Mouse (Mus musculus): ENCODE measurements around the gene Nxnl1. TPM values are rescaled to one million over a fixed set of nuclear protein-coding genes. Genes with fewer than 3 reads are reported as not detected.

Nxnl1 gene
- polyA plus RNA-seq (2014; fragmentation: Illumina TruSeq; extraction: RNeasy Lipid Tissue Mini Kit (QIAGEN cat#74804); ENCODE audit: low read depth, low replicate concordance): 0.35 TPM

DNA sequence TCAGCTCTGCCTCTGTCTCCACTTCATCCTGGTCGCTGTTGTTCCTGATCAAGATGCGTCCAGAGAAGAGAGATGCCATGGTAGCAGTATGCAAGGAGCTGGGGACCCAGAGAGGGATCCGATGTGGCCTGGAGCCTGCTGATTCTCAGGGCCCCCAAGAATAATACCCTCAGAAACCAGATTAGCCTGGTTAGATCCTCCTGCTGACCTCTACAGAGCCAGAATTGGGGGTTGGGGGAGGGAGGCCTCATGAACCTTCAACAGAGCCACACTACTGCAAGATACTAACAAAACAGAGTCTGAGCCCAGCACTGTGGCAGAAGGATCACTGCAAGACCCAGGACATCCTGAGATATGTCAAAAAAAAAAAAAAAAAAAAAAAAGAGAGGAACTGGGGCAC lies at the start of gene Nxnl1:
TSS of gene Nxnl1 (minus strand) at position 101 of the 400 bp plus-strand sequence.

DNA sequence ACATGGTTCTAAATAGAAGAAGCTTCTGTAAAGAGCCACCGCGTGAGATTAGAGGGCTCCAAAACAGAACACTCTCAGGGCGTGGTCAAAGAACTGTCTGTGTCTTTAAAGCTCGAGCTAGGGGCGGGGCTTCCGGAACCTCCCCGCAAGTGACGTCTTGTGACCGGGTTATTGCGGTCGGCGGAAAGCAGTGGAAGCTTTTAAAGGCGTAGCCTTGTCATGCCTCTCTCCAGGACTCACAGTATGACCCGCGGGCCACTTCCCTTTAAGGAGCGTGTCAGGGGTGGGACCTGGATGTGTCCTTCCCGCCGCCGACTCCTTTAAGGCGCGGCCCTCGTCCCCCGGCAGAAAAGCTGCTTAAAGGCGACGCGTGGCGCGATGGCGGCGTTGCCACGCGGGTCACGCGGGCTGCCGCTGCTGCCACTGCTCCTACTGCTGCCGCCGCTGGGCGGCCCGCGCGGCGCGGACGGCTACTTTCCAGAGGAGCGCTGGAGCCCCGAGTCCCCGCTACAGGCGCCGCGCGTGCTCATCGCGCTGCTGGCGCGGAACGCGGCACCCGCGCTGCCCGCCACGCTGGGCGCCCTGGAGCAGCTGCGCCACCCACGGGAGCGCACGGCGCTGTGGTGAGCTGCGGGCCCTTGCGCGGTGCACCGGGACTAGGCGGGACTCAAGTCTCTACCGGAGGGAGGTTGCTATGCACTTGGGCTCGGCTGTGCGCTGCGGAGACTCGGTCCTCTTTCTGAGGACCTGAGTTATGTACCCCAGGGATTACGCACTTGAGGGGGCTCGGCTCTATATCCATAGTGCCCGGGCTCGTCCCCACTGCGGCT lies 44.6 kb upstream of the Nxnl1 start, which contains the start of gene Colgalt1:
TSS of gene Colgalt1 (plus strand) at position 177 of the 830 bp plus-strand sequence.

DNA sequence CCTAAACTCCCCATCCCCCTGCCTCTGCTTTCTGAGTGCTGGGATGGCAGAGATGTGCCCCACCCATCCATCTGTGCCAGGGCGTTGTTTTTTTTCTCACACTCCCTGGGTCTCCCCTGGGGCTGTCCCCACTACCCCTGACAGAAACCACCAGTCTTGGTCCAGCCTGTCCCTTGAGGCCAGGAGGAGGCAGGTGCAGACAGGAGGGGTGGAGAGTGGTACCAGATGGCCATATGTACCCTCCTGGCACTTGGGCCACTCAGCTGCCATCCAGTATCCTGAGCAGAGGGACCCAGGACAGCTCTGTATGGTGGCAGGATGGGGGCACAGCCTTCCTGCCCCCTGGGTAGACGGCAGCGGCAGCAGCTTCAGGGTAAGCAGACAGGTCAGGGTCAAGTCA lies 31.1 kb upstream of the Nxnl1 start, which contains the start of gene Fam129c:
TSS of gene Fam129c (plus strand) at position 198 of the 400 bp plus-strand sequence.

DNA sequence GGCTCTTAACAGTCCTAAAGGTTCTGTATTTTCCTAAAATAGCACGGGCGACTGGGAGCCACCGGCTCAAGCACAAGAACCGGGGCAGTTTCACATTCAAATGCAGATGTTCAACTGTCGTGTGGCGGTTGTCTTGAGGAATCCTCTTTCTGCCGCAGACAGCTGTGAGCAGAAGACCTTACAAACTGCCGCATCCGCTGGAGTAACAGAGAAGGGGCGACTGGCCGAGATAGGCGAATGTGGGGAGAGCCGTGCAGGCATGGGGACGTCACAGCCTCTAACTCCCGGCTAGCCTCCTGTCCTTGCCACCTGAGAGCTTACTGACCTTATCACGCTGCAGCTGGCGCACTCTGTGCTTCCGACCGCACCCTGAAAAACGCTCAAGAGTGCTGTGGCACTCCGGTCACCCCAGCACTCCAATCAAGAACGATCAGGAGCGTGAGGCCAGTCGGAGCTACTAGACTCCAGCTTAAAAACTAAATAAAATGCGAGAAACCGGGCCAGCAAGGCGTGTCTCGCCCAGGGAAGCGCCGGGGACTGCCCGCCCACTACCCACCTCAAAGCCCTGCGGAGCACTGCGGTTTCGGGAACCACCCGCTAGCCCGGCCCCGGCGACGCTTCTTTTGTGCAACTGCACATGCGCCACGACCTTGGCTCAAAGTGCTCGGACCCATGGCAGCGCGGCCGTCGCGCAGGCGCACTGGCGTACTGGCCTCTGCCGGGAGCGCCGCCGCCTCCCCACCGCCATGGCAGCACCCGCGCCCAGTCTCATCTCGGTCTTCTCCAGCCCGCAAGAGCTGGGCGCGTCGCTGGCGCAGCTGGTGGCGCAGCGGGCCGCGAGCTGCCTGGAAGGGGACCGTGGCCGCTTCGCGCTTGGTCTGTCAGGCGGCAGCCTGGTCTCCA lies 25.3 kb upstream of the Nxnl1 start, which contains the start of gene Pgls:
TSS of gene Pgls (plus strand) at position 706 of the 903 bp plus-strand sequence.

DNA sequence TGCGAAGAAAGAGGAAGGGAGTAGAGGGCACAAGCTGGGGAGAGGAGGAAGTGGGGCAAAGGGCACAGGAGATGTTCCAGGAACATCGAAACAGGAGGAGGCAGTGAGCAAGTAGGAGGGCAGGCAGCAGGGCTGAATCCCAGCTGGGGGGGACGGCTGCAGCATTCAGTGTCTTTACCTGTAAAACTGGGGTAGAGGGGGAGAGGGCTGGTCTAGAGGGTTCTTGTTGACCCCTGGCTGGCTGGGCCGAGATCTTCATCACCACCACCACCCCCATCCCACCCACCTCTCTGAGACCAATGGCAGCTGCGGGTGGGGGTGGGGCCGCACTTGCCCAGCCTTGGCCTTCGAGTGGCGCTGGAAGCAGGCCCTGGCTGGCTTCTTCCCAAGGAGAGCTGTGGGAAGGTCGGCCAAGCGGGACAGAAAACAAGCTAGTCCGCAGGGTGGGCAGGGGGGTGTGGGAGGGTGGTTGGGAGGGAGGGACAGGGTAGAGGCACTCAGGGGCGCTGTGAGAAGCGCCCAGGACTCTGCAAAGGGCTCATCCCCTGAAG lies 2.1 kb upstream of the Nxnl1 start, which contains the start of gene Slc27a1:
TSS of gene Slc27a1 (plus strand) at position 496 of the 551 bp plus-strand sequence.

DNA sequence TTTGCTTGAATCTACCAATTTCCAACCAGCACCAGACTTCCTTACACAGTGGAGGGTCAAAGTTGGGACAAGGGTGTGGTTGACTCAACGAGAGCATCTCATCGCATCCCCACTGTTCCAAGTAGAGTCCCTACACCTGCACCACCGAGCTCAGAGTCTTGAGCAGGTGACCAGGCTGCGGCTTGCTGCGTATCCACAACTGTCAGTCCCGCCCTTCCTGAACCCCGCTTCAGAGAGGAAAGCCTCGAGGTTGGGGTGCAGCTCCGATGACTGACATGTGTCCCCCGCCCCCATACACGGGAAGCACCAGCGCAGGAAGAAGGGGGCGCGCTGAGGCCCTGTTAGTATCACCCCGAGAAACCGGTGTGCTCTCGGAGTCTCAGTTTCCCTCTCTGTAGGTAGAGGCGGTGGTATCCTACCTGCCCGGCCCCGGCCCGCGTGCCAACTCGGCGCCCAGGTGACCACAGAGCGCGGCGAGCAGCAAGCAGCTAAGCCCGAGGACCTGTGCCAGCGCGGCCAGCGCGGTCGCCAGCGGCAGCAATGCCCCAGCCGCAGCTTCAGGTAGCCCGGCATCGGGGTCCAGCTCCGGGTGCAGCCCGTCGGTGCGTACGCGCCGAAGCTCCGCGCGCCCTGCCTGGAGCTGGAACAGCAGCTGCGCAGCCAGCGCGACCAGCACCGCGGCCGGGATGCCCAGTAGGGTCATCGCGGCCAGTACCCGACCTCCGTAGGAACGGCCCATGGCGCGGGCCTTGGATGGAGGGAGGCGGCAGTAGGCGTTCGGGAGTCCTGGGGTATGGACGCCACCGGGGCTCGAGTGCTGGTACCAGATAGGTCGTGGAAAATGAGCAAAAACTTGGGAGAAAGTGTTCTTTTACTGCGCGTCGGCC lies 8.1 kb downstream of the Nxnl1 start, which contains the start of gene Tmem221:
TSS of gene Tmem221 (minus strand) at position 801 of the 887 bp plus-strand sequence.

DNA sequence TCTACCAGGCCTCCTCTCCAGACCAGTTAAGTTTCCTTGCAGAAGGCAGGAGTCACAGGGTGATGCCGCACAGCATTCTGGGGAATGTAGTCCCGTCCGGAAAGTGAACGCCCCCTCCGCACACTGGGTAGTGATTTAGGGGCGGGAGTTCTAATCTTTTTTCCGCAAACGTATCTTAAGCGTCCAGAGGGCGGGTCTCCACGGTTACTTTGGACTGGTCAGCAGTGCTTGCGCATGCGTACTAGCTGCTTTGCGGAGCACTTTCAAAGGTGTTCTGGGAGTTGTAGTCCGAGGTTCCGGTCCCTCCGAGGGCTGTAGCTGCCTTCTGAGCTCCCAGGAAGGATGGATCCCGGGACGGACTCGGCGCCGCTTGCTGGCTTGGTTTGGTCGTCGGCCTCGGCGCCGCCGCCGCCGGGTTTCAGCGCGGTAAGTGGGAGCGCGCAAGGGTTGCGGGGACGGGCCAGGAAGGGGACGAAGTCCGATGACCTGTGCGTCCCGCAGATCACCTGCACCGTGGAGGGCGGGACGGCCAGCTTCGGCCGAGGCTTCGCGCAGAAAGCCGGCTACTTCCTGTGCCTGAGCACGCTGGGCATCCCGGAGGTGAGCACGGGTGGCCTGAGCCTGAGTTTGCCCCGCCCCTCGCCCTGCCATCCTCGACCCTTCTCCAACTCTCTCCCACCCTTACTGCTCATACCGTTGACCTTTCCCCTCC lies 23.6 kb downstream of the Nxnl1 start, which contains the start of gene Mvb12a:
TSS of gene Mvb12a (plus strand) at position 291 of the 712 bp plus-strand sequence.

DNA sequence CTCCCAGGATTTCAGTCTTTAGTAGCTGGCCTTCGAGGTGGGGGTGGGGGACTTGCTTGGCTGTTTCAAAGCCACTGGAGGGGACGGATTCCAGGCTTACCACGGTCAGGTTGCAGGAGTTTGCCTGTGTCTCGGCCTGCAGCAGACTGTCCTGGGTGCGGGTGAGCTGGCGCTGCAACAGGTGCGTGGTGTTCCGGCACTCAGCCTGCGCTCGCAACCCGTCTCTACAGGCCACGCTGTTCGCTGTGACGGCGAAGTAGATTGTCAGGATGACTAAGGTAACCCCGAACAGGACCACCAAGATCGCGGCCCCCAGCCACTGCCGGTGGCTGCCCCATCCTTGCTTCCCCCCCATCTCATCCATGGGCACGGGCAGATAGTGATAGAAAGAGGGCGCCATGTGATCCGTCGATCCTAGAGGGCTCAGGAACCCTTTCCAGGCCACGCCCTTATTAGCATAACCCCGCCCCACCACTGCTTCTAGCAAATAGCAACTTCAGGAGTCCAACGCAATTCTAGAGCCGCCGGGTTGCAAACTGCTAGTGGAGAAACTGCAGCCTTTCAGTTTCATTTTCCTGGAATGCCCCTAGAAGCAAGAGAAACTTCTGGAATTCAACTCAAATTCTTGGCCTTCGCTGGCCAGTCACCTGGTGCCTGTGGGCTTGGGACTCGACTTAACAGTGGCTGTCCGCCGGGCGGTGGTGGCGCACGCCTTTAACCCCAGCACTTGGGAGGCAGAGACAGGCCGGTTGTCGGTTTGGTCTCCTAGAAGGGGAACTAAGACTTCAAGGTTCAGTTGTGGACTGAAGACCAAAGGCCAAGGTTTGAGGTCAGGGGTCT lies 29.2 kb downstream of the Nxnl1 start, which contains the start of gene Bst2:
TSS of gene Bst2 (minus strand) at position 429 of the 840 bp plus-strand sequence.

DNA sequence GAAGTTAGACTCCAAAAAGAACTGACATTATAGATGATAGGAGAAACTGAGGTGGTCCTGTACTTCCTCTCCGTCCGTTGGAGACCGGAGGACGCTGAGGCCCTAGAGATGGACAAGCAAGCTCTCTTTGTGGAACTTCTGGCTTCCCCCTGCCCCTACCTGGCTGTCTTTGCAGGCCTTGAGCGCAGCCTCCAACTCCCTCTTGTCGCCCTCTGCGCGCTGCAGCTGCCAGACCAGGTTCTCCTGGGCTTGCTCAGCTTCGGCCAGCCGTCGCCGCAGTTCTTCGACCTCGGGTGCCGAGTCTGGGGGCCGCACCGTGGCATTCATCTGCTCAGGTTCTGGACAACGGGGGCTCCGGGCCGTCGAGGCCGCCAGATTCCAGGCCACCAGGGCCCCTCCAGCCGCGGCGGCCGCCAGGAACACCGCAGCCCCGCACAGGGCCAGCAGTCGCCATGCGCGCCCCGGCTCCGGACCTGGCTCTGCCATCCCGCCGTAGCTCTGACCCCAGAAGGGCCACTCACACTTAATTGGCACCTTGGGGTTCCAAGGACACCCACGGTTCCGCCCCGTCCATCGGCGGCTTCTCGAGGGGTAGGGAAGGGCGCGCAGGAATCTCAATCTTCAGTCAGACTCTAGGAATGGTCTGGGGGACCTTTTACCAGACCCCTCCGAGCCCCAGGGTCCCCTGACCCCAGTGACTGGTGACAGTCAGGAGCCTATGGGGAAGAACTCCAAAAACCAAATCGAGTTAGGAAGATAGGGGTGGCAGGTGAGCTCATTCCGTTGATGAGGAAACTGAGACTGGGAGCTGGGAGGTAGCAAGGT lies 41.0 kb downstream of the Nxnl1 start, which contains the start of gene Ccdc194:
TSS of gene Ccdc194 (minus strand) at position 486 of the 825 bp plus-strand sequence.

DNA sequence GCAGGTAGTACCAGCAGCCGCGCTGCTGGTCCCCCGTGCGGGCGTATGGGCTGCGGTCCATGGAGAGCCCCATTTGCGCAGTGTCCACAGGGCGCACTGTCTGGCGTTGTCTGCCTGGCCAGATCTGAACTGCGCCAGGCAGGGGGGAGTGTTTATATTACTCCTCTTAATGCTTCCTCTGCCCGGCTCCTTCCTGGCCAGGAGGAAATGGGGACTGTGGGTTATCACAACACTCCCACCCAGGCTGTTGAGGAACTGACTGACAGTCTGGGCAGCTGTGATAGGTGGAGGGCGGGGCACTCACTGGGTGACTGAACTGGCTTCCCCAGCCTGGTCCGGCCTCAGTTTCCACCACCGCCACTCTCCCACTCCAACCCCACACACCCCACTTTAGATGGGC lies 54.8 kb downstream of the Nxnl1 start, which contains the start of gene Plvap:
TSS of gene Plvap (minus strand) at position 109 of the 400 bp plus-strand sequence.

Other genes with a start within 250 kb of the Nxnl1 start
- 1.8 TPM for gene Use1, start 199.8 kb downstream of the Nxnl1 start, polyA plus RNA-seq (2014; fragmentation: Illumina TruSeq; extraction: RNeasy Lipid Tissue Mini Kit (QIAGEN cat#74804); ENCODE audit: low read depth, low replicate concordance)
- gene Ocel1, start 195.3 kb downstream of the Nxnl1 start, polyA plus RNA-seq (2014; fragmentation: Illumina TruSeq; extraction: RNeasy Lipid Tissue Mini Kit (QIAGEN cat#74804); ENCODE audit: low read depth, low replicate concordance): 1.9 TPM
- 3.4 TPM for gene Nr2f6, start 184.6 kb downstream of the Nxnl1 start, polyA plus RNA-seq (2014; fragmentation: Illumina TruSeq; extraction: RNeasy Lipid Tissue Mini Kit (QIAGEN cat#74804); ENCODE audit: low read depth, low replicate concordance)
- gene Ushbp1, start 170.8 kb downstream of the Nxnl1 start, polyA plus RNA-seq (2014; fragmentation: Illumina TruSeq; extraction: RNeasy Lipid Tissue Mini Kit (QIAGEN cat#74804); ENCODE audit: low read depth, low replicate concordance): 2.4 TPM
- 30.8 TPM for gene Babam1, start 169.7 kb downstream of the Nxnl1 start, polyA plus RNA-seq (2014; fragmentation: Illumina TruSeq; extraction: RNeasy Lipid Tissue Mini Kit (QIAGEN cat#74804); ENCODE audit: low read depth, low replicate concordance)
- gene Ankle1, start 160.6 kb downstream of the Nxnl1 start, polyA plus RNA-seq (2014; fragmentation: Illumina TruSeq; extraction: RNeasy Lipid Tissue Mini Kit (QIAGEN cat#74804); ENCODE audit: low read depth, low replicate concordance): 0.41 TPM
- 1.1 TPM for gene Abhd8, start 102.9 kb downstream of the Nxnl1 start, polyA plus RNA-seq (2014; fragmentation: Illumina TruSeq; extraction: RNeasy Lipid Tissue Mini Kit (QIAGEN cat#74804); ENCODE audit: low read depth, low replicate concordance)
- 10.8 TPM for gene Mrpl34, start 101.6 kb downstream of the Nxnl1 start, polyA plus RNA-seq (2014; fragmentation: Illumina TruSeq; extraction: RNeasy Lipid Tissue Mini Kit (QIAGEN cat#74804); ENCODE audit: low read depth, low replicate concordance)
- gene Dda1, start 97.4 kb downstream of the Nxnl1 start, polyA plus RNA-seq (2014; fragmentation: Illumina TruSeq; extraction: RNeasy Lipid Tissue Mini Kit (QIAGEN cat#74804); ENCODE audit: low read depth, low replicate concordance): 3.4 TPM
- 1.0 TPM for gene Ano8, start 80.6 kb downstream of the Nxnl1 start, polyA plus RNA-seq (2014; fragmentation: Illumina TruSeq; extraction: RNeasy Lipid Tissue Mini Kit (QIAGEN cat#74804); ENCODE audit: low read depth, low replicate concordance)
- gene Gtpbp3, start 78.5 kb downstream of the Nxnl1 start, polyA plus RNA-seq (2014; fragmentation: Illumina TruSeq; extraction: RNeasy Lipid Tissue Mini Kit (QIAGEN cat#74804); ENCODE audit: low read depth, low replicate concordance): 1.6 TPM
- 4.8 TPM for gene Plvap, start 54.8 kb downstream of the Nxnl1 start, polyA plus RNA-seq (2014; fragmentation: Illumina TruSeq; extraction: RNeasy Lipid Tissue Mini Kit (QIAGEN cat#74804); ENCODE audit: low read depth, low replicate concordance)
- gene Ccdc194, start 40.9 kb downstream of the Nxnl1 start, polyA plus RNA-seq (2014; fragmentation: Illumina TruSeq; extraction: RNeasy Lipid Tissue Mini Kit (QIAGEN cat#74804); ENCODE audit: low read depth, low replicate concordance): not detected
- gene Bst2, start 29.1 kb downstream of the Nxnl1 start, polyA plus RNA-seq (2014; fragmentation: Illumina TruSeq; extraction: RNeasy Lipid Tissue Mini Kit (QIAGEN cat#74804); ENCODE audit: low read depth, low replicate concordance): 6.9 TPM
- gene Mvb12a, start 23.7 kb downstream of the Nxnl1 start, polyA plus RNA-seq (2014; fragmentation: Illumina TruSeq; extraction: RNeasy Lipid Tissue Mini Kit (QIAGEN cat#74804); ENCODE audit: low read depth, low replicate concordance): 0.70 TPM
- gene Tmem221, start 7.7 kb downstream of the Nxnl1 start, polyA plus RNA-seq (2014; fragmentation: Illumina TruSeq; extraction: RNeasy Lipid Tissue Mini Kit (QIAGEN cat#74804); ENCODE audit: low read depth, low replicate concordance): 3.8 TPM
- 14.2 TPM for gene Slc27a1, start 2.3 kb upstream of the Nxnl1 start, polyA plus RNA-seq (2014; fragmentation: Illumina TruSeq; extraction: RNeasy Lipid Tissue Mini Kit (QIAGEN cat#74804); ENCODE audit: low read depth, low replicate concordance)
- gene Pgls, start 25.6 kb upstream of the Nxnl1 start, polyA plus RNA-seq (2014; fragmentation: Illumina TruSeq; extraction: RNeasy Lipid Tissue Mini Kit (QIAGEN cat#74804); ENCODE audit: low read depth, low replicate concordance): 0.82 TPM
- gene Fam129c, start 31.0 kb upstream of the Nxnl1 start, polyA plus RNA-seq (2014; fragmentation: Illumina TruSeq; extraction: RNeasy Lipid Tissue Mini Kit (QIAGEN cat#74804); ENCODE audit: low read depth, low replicate concordance): not detected
- 54.8 TPM for gene Colgalt1, start 44.4 kb upstream of the Nxnl1 start, polyA plus RNA-seq (2014; fragmentation: Illumina TruSeq; extraction: RNeasy Lipid Tissue Mini Kit (QIAGEN cat#74804); ENCODE audit: low read depth, low replicate concordance)
- gene Unc13a, start 105.2 kb upstream of the Nxnl1 start, polyA plus RNA-seq (2014; fragmentation: Illumina TruSeq; extraction: RNeasy Lipid Tissue Mini Kit (QIAGEN cat#74804); ENCODE audit: low read depth, low replicate concordance): 0.70 TPM
- gene Jak3, start 109.7 kb upstream of the Nxnl1 start, polyA plus RNA-seq (2014; fragmentation: Illumina TruSeq; extraction: RNeasy Lipid Tissue Mini Kit (QIAGEN cat#74804); ENCODE audit: low read depth, low replicate concordance): not detected
- not detected for gene Insl3, start 122.6 kb upstream of the Nxnl1 start, polyA plus RNA-seq (2014; fragmentation: Illumina TruSeq; extraction: RNeasy Lipid Tissue Mini Kit (QIAGEN cat#74804); ENCODE audit: low read depth, low replicate concordance)
- gene B3gnt3, start 135.2 kb upstream of the Nxnl1 start, polyA plus RNA-seq (2014; fragmentation: Illumina TruSeq; extraction: RNeasy Lipid Tissue Mini Kit (QIAGEN cat#74804); ENCODE audit: low read depth, low replicate concordance): 9.2 TPM
- not detected for gene Fcho1, start 159.1 kb upstream of the Nxnl1 start, polyA plus RNA-seq (2014; fragmentation: Illumina TruSeq; extraction: RNeasy Lipid Tissue Mini Kit (QIAGEN cat#74804); ENCODE audit: low read depth, low replicate concordance)

All from adrenal gland, adult 10 weeks (tissue).